Mouse (Mus musculus) embryo, embryonic 9.5 days (tissue): Measurements from ENCODE around the gene Atp5d.

Source experiments
- DNase-seq: peaks from one replicate; pipeline ENCODE4 v3.0.0-alpha.2; 2017; ENCODE audit errors: extremely low spot score

Gene Atp5d

GRCm38 (mm10) chr10:80152071-80152872 is 13.8 kb downstream of the Atp5d start:
- peak; percentile 54 for DNase-seq

GRCm38 (mm10) chr10:80152873-80153260 is 14.4 kb downstream of the Atp5d start:
- no peak for DNase-seq

GRCm38 (mm10) chr10:80153713-80154112 is 15.3 kb downstream of the Atp5d start:
- no peak for DNase-seq

- no peak for DNase-seq
Measured at GRCm38 (mm10) chr10:80154384-80154783, 16.0 kb downstream of the Atp5d start.

GRCm38 (mm10) chr10:80155277-80155676 is 16.8 kb downstream of the Atp5d start:
- DNase-seq = no peak

GRCm38 (mm10) chr10:80156002-80156751 is 17.7 kb downstream of the Atp5d start:
- no peak for DNase-seq

- DNase-seq = no peak
Measured at GRCm38 (mm10) chr10:80156752-80157053, 18.3 kb downstream of the Atp5d start.

GRCm38 (mm10) chr10:80157141-80157929 is 18.9 kb downstream of the Atp5d start:
- DNase-seq = no peak

- peak; percentile 79 for DNase-seq
Measured at GRCm38 (mm10) chr10:80158307-80158986, 20.0 kb downstream of the Atp5d start.

GRCm38 (mm10) chr10:80159021-80159560 is 20.7 kb downstream of the Atp5d start:
- no peak for DNase-seq

GRCm38 (mm10) chr10:80159561-80160454 is 21.4 kb downstream of the Atp5d start:
- peak; percentile 97 for DNase-seq

GRCm38 (mm10) chr10:80160455-80161371 is 22.3 kb downstream of the Atp5d start:
- peak; percentile 91 for DNase-seq

GRCm38 (mm10) chr10:80161522-80162242 is 23.2 kb downstream of the Atp5d start:
- DNase-seq = peak; percentile 80

- no peak for DNase-seq
Measured at GRCm38 (mm10) chr10:80162243-80162608, 23.8 kb downstream of the Atp5d start.

GRCm38 (mm10) chr10:80162716-80163299 is 24.4 kb downstream of the Atp5d start:
- DNase-seq = no peak

GRCm38 (mm10) chr10:80163721-80164120 is 25.3 kb downstream of the Atp5d start:
- peak; percentile 25 for DNase-seq

GRCm38 (mm10) chr10:80164161-80164997 is 25.9 kb downstream of the Atp5d start:
- no peak for DNase-seq

GRCm38 (mm10) chr10:80164998-80165344 is 26.5 kb downstream of the Atp5d start:
- DNase-seq = peak; percentile 96
